Mouse (Mus musculus) brain, embryonic 14.5 days (tissue): ENCODE data around the gene Notch2.

ENCODE experiments used
- CTCF ChIP-seq: fragments of 200-500 bp; IDR thresholded peaks from 2 replicates; pipeline ENCODE4 v1.5.1; 2012; ENCODE audit warnings: inconsistent platforms, mild to moderate bottlenecking, moderate library complexity, borderline replicate concordance; ENCODE audit not compliant: insufficient read depth, insufficient read length; ENCODE audit errors: extremely low read depth
- POLR2A ChIP-seq: fragments of 200-500 bp; IDR thresholded peaks from 2 replicates; pipeline ENCODE4 v1.6.1; 2012; ENCODE audit warnings: mild to moderate bottlenecking, inconsistent platforms, borderline replicate concordance; ENCODE audit not compliant: poor library complexity, insufficient read depth, insufficient read length, severe bottlenecking; ENCODE audit errors: extremely low read depth

DNA sequence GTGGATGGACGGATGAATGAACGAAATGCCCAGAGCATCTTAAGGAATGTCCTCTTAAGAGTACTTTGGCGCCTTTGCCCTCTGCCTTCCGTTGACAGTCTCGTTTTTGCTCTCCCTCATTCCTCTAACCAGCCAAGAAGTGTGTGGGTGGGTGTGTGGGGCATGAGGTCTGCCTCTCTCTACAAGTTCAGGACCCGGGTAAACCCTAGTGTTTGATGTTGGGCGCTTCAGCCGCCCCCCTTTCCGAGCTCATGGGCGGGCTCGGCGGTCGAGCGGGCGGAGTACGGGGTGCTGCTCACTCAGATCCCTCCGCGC is 284 bp upstream of the Notch2 start:
- TF ChIP-seq CTCF (no peak), POLR2A (no peak)
